Mouse (Mus musculus) heart, embryonic 10.5 days (tissue): ENCODE results near the gene Cd6. TPM values are rescaled to one million over a fixed set of nuclear protein-coding genes. Genes with fewer than 3 reads are reported as not detected.

ENCODE experiments used
- DNase-seq: peaks from one replicate; pipeline ENCODE4 v3.0.0-alpha.2; 2017; ENCODE audit warnings: low spot score
- H3K27ac ChIP-seq: fragments of 300-500 bp; sonication (generic); 2 replicates; pipeline ENCODE4 v1.5.1; 2016; ENCODE audit warnings: mild to moderate bottlenecking
- H3K27me3 ChIP-seq: fragments of 300-500 bp; sonication (generic); 2 replicates; pipeline ENCODE4 v1.6.1; 2016; ENCODE audit warnings: mild to moderate bottlenecking; ENCODE audit not compliant: poor library complexity, insufficient read depth, severe bottlenecking
- H3K36me3 ChIP-seq: fragments of 300-500 bp; sonication (generic); 2 replicates; pipeline ENCODE4 v1.6.1; 2016; ENCODE audit warnings: mild to moderate bottlenecking, moderate library complexity
- H3K4me1 ChIP-seq: fragments of 300-500 bp; sonication (generic); 2 replicates; pipeline ENCODE4 v1.6.1; 2016; ENCODE audit warnings: mild to moderate bottlenecking
- H3K4me3 ChIP-seq: fragments of 300-500 bp; sonication (generic); 2 replicates; pipeline ENCODE4 v1.5.1; 2016; ENCODE audit warnings: mild to moderate bottlenecking, moderate library complexity
- H3K9me3 ChIP-seq: fragments of 300-500 bp; sonication (generic); 2 replicates; pipeline ENCODE4 v1.6.1; 2016; ENCODE audit warnings: mild to moderate bottlenecking, moderate library complexity
- WGBS: fragments of 180-500 bp; shearing (Covaris S2); methylation state at CpG from one replicate; pipeline ENCODE4 v1.1.7; 2016; 5-methylcytosine and 5-hydroxymethylcytosine counted together
- polyA plus RNA-seq: library from polyadenylated mRNA; unstranded; fragments of >200 nt; fragmentation: Nextera tagmentation; extraction: Ambion mirVana; gene quantifications from 2 replicates; pipeline ENCODE4 v1.2.1, GENCODE M21; 2016

Gene Cd6
- polyA plus RNA-seq, 1 experiment from 2014 or later = not detected

GRCm38 (mm10) chr19:10828321-10828720, 1.5 kb downstream of the Cd6 start:
- no peak overlapping the region for H3K27ac ChIP-seq

GRCm38 (mm10) chr19:10824061-10824460, 5.8 kb downstream of the Cd6 start:
- WGBS = 76% methylated on average over 7 of the region's 7 CpGs
- Histone ChIP-seq H3K9me3 (no peaks in the 10 kb centered on the region), H3K4me1 (no peaks in the 10 kb centered on the region), H3K36me3 (no peaks in the 10 kb centered on the region), H3K27me3 (no peaks in the 10 kb centered on the region), H3K27ac (no peak overlapping the region), H3K4me3 (no peak overlapping the region)
- no peak for DNase-seq

More at GRCm38 (mm10) chr19:10828321-10828720, 1.5 kb downstream of the Cd6 start:
- H3K36me3 ChIP-seq = no peaks in the 10 kb centered on the region
- H3K4me3 ChIP-seq = no peak overlapping the region
- no peaks in the 10 kb centered on the region for H3K9me3 ChIP-seq
- no peak for DNase-seq
- H3K27me3 ChIP-seq = no peaks in the 10 kb centered on the region; the same call in 1 of the 2 replicates
- no peaks in the 10 kb centered on the region for H3K4me1 ChIP-seq
- 86% methylated on average over 5 of the region's 5 CpGs for WGBS

- Histone ChIP-seq H3K27ac (no peak overlapping the region), H3K4me1 (peaks cover 8% of the 10 kb centered on the region), H3K9me3 (no peaks in the 10 kb centered on the region), H3K27me3 (no peaks in the 10 kb centered on the region), H3K4me3 (no peak overlapping the region), H3K36me3 (no peaks in the 10 kb centered on the region)
- 94% methylated on average over 4 of the region's 4 CpGs for WGBS
- DNase-seq = no peak
These were observed 7.3 kb downstream of the Cd6 start for GRCm38 (mm10) chr19:10822534-10822933.

GRCm38 (mm10) chr19:10821319-10821718, 8.5 kb downstream of the Cd6 start:
- Histone ChIP-seq H3K36me3 (no peaks in the 10 kb centered on the region), H3K9me3 (no peaks in the 10 kb centered on the region), H3K4me1 (peaks cover 8% of the 10 kb centered on the region), H3K27ac (no peak overlapping the region), H3K27me3 (no peaks in the 10 kb centered on the region), H3K4me3 (no peak overlapping the region)
- no peak for DNase-seq
- 70% methylated on average over 7 of the region's 7 CpGs for WGBS

GRCm38 (mm10) chr19:10818217-10818946, 11.5 kb downstream of the Cd6 start:
- Histone ChIP-seq H3K4me1 (peaks cover 8% of the 10 kb centered on the region), H3K4me3 (0 out of 2 replicates have a peak overlapping the region, but pooled peaks have one; percentile 13), H3K36me3 (no peaks in the 10 kb centered on the region), H3K9me3 (no peaks in the 10 kb centered on the region), H3K27me3 (no peaks in the 10 kb centered on the region), H3K27ac (no peak overlapping the region)
- DNase-seq = no peak
- 34% methylated on average over 17 of the region's 17 CpGs for WGBS

DNA sequence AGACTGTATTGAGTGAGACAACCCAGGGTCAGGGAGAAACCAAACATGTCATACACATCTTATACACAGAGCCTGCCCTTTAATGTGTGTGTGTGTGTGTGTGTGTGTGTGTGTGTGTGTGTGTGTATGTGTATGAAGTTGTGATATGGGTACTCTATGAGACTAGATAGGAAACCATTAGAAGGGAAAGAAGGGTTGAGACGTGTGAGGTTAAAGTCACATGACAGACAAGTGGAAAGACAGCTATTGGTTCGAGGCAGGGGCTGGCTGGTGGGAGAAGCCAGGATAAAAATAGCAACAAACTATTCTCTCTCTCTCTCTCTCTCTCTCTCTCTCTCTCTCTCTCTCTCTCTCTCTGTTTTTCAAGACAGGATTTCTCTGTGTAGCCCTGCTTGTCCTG, 13.4 kb downstream of the Cd6 start:
- H3K4me1 ChIP-seq = peaks cover 8% of the 10 kb centered on the region
- H3K36me3 ChIP-seq = no peaks in the 10 kb centered on the region
- WGBS = 35% methylated on average over 2 of the region's 2 CpGs
- H3K27ac ChIP-seq = no peak overlapping the region
- H3K4me3 ChIP-seq = no peak overlapping the region
- DNase-seq = no peak
- H3K9me3 ChIP-seq = no peaks in the 10 kb centered on the region
- H3K27me3 ChIP-seq = no peaks in the 10 kb centered on the region

GRCm38 (mm10) chr19:10815871-10816270, 14.0 kb downstream of the Cd6 start:
- peaks cover 8% of the 10 kb centered on the region for H3K4me1 ChIP-seq
- H3K36me3 ChIP-seq = no peaks in the 10 kb centered on the region
- WGBS = 78% methylated on average over 6 of the region's 6 CpGs
- DNase-seq = no peak
- no peak overlapping the region for H3K4me3 ChIP-seq
- no peak overlapping the region for H3K27ac ChIP-seq
- no peaks in the 10 kb centered on the region for H3K27me3 ChIP-seq
- no peaks in the 10 kb centered on the region for H3K9me3 ChIP-seq

- Histone ChIP-seq H3K9me3 (no peaks in the 10 kb centered on the region), H3K4me1 (peaks cover 8% of the 10 kb centered on the region), H3K36me3 (no peaks in the 10 kb centered on the region), H3K4me3 (no peak overlapping the region), H3K27me3 (no peaks in the 10 kb centered on the region), H3K27ac (no peak overlapping the region)
- WGBS = 63% methylated on average over 7 of the region's 7 CpGs
- DNase-seq = no peak
These were observed 16.0 kb downstream of the Cd6 start for GRCm38 (mm10) chr19:10813905-10814304.

DNA sequence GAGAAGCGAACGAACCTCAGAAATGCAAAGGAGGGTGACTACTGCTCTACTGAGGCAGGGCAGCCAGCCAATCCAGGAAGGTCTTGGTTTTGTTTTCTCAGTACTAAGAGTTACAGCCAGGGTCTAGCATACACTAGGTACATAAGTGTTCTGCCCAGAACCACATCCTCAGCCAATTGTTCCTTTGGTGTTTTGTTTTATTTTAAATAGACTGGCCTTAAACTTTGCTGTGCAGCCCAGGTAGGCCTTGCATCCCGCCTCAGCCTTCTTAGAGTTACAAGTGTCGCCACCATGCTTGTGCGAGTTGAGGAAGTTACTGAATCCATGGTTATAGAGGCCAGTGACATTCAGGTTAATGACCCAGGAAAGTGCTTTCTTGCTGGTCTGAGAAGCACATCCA, 16.8 kb downstream of the Cd6 start:
- no peak overlapping the region for H3K4me3 ChIP-seq
- no peaks in the 10 kb centered on the region for H3K36me3 ChIP-seq
- peaks cover 3% of the 10 kb centered on the region; the same call in 1 of the 2 replicates for H3K27me3 ChIP-seq
- no peaks in the 10 kb centered on the region for H3K9me3 ChIP-seq
- 91% methylated on average over 5 of the region's 5 CpGs for WGBS
- H3K27ac ChIP-seq = no peak overlapping the region
- peaks cover under 1% of the 10 kb centered on the region; the same call in 1 of the 2 replicates for H3K4me1 ChIP-seq
- no peak for DNase-seq

GRCm38 (mm10) chr19:10811471-10811870, 18.4 kb downstream of the Cd6 start:
- WGBS = 79% methylated on average over 6 of the region's 6 CpGs
- DNase-seq = no peak
- Histone ChIP-seq H3K36me3 (no peaks in the 10 kb centered on the region), H3K4me3 (no peak overlapping the region), H3K27ac (no peak overlapping the region), H3K27me3 (peaks cover 4% of the 10 kb centered on the region; the same call in 1 of the 2 replicates), H3K4me1 (no peaks in the 10 kb centered on the region), H3K9me3 (no peaks in the 10 kb centered on the region)

- Histone ChIP-seq H3K4me3 (no peak overlapping the region), H3K27ac (no peak overlapping the region), H3K36me3 (no peaks in the 10 kb centered on the region), H3K27me3 (peaks cover 4% of the 10 kb centered on the region; the same call in 1 of the 2 replicates), H3K9me3 (no peaks in the 10 kb centered on the region), H3K4me1 (no peaks in the 10 kb centered on the region)
- DNase-seq = no peak
- 42% methylated on average over 4 of the region's 4 CpGs for WGBS
These were observed 19.7 kb downstream of the Cd6 start for GRCm38 (mm10) chr19:10810176-10810492.

GRCm38 (mm10) chr19:10809428-10810175, 20.3 kb downstream of the Cd6 start:
- Histone ChIP-seq H3K27me3 (peaks cover 4% of the 10 kb centered on the region; the same call in 1 of the 2 replicates), H3K9me3 (no peaks in the 10 kb centered on the region), H3K4me3 (no peak overlapping the region), H3K4me1 (no peaks in the 10 kb centered on the region), H3K27ac (no peak overlapping the region), H3K36me3 (no peaks in the 10 kb centered on the region)
- 75% methylated on average over 11 of the region's 11 CpGs for WGBS
- DNase-seq = no peak

GRCm38 (mm10) chr19:10808524-10809233, 21.2 kb downstream of the Cd6 start:
- WGBS = 75% methylated on average over 12 of the region's 12 CpGs
- H3K27me3 ChIP-seq = peaks cover 4% of the 10 kb centered on the region; the same call in 1 of the 2 replicates
- H3K9me3 ChIP-seq = no peaks in the 10 kb centered on the region
- no peaks in the 10 kb centered on the region for H3K4me1 ChIP-seq
- H3K36me3 ChIP-seq = no peaks in the 10 kb centered on the region
- no peak overlapping the region for H3K27ac ChIP-seq
- no peak for DNase-seq
- no peak overlapping the region for H3K4me3 ChIP-seq
